Mouse (Mus musculus): ENCODE measurements around the gene Emc9.

DNA sequence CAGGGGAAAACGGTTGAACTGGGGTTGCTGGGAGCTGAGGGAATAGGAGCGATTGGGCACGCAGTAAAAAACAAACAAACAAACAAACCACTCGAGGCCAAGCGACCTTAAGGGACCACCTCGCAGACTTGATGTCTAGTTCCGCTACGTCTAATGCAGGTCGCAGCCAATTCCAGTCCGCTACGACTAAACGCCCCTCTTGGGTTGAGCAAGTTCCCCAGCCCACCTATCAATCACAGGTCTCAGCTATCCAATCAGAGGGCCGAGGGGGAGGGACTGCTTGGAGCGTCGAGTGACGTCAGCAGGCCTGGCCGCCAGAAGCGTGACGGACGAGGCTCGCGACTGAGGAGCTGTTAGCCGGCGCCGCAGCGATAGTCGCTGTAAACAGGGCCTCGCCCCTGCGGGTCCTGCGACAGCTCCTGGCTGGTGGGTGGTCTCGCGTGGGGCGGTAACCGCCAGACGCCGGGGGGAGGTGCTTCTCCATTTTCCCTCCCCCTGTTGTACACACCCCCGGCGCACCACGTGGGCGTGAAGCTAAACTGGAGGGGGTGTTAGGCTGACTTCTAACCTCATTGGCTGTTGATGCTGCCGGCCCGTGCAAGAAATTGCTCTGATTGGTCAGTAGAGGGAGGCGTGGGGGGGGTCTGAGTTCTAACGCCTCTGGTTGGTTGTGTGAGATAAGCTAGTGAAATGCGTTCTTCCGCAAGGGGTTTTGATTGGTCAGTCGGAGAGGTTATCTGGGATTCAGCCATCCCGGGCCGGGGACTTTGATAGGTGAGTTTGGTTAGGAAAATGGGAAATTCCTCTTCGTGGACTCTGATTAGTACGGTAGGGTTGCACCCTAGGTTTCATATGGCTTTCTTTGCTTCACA, 24.7 kb downstream of the Emc9 start, which contains the start of gene A730061H03Rik:
- TF ChIP-seq CTCF (IDR thresholded peaks at IDR 0.05; ENCODE audit: extremely low read depth, insufficient read length, insufficient replicate concordance, low read depth, low read length) = no peak
- TF ChIP-seq POLR2A (IDR thresholded peaks at IDR 0.05; ENCODE audit: low read depth, low read length) = no peak; the same call in 1 of the 2 replicates
